Mouse (Mus musculus) thymus, postnatal 36 days (tissue): ENCODE data around the gene Tsga10ip.
A peak's percentile ranks its signal among the peaks of the same experiment; 100 is the strongest.
"Not testable (repeated sequence)": the region's sequence is repeated elsewhere in the genome, so short reads cannot be mapped to it uniquely, and the experiment has no call there.

ENCODE experiments used
- DNase-seq, 2 experiments: peaks; one replicate each; pipeline ENCODE4 v3.0.0; 2022; ENCODE audit warnings: mixed read lengths in 2 of 2

The Tsga10ip gene

DNA sequence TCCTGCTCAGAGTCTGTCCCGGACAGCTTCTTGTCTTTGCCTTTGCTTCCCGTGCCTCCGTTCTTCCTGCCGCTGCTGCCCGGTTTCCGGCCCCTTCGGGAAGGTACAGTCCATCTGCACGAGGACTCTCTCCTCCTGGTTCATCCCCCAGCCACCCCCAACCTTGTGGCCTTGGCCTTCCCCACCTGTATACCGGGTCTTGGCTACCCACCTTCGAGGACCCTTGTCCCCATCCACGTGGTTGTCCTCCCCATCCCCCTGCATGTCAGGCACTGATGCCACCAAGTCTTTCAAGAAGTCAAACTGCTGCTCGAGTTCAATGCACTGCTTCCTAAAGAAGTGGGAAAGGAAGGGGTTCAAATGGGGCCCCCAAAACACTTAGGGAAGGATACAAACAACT, 21.2 kb upstream of the Tsga10ip start:
- peak in 1 of 2 experiments; percentile 48 for DNase-seq

- DNase-seq: peak in 1 of 2 experiments; percentile 32
These were observed 20.6 kb upstream of the Tsga10ip start for GRCm38 (mm10) chr19:5422895-5423443.

GRCm38 (mm10) chr19:5422267-5422666, 19.9 kb upstream of the Tsga10ip start:
- peak; percentile 22 to 37 for DNase-seq

- DNase-seq: peak in 1 of 2 experiments; percentile 27
These were observed 19.5 kb upstream of the Tsga10ip start for GRCm38 (mm10) chr19:5421784-5422183.

DNA sequence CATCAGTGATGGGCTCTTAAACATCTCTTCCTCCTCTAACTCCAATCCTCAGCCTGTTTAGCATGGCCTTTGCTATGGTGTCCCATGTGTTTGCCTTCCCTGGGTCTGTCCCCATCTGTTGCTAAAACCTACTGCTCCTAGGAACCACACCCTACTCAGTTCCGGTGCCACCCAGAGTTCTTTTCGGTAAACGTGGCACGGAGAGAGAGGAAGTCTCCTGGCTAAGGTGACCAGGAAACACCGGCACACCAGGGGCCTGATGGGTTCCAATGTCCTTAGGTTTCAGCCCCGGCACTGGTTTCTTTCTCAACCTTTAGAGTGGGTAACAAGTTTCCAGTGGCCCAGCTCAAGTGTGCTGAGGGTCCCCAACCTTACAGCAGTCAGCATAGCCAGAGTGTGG, 18.3 kb upstream of the Tsga10ip start:
- DNase-seq: no peak

DNA sequence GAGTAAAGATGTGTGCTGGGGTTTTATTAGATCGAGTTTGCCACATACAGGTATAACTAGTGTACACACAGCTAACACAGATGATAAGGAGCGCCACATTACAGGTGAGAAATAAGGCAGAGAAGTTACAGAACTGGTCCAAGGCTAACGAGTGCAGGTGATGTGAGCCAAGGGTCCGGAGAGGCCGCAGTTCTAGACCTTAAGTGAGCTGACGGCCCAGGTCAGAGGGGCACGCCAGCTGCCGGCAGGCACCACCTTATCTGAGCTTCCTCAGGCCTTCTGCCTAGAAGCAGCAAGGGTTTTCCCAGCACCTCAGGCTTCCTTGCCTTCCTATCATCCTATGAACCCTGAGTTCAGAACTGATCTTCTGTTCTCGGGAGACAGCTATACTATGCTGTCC, 17.3 kb upstream of the Tsga10ip start:
- DNase-seq: no peak

DNA sequence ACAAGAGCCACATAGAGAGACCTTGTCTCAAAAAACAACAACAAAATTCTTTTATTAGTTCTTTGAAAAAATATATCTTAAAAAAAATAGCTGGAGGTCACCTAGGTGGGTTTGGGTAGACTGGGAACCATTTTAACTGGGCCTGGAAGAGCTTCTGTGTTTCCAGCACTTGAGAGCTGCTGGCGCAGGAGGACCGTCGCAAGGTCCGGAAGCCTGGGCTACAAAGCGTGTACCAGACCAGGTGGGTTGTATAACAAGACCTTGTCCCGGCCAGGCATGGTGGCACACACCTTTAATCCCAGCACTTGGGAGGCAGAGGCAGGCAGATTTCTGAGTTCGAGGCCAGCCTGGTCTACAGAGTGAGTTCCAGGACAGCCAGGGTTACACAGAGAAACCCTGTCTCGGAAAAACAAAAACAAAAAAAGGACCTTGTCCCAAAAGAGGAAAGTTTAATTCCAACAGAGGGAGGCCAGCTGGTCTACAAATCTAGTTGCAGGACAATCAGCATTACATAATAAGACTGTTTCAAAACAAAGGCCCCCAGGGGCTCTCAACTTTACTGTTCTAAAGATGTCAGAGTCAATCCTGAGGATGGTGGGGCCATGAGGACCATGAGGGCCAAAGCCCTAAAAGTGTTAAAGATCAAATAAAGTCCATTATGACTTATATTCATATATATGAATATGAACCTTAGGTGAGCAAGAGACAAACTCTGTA, 16.6 kb upstream of the Tsga10ip start:
- no peak for DNase-seq

DNA sequence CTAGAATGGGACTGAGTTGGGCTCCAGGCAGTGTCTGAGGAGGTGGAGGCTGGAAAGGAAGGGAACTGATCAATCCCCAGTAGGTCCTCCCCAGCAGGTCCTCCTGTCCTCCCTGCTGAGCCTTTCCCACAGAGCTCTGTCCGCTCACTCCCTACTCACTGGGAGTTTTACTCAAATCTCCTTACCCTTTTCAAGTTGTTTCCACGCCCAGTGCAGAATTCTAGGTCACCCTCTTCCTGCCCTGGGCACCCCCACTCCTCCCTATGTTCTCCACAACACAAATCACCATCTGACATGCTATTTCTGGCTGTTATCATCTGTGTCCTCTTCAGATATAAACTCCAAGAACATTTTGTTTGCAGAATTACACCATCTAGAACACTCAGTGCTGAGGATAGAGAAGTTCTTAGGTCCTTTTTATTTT, 12.2 kb upstream of the Tsga10ip start:
- DNase-seq: no peak

DNA sequence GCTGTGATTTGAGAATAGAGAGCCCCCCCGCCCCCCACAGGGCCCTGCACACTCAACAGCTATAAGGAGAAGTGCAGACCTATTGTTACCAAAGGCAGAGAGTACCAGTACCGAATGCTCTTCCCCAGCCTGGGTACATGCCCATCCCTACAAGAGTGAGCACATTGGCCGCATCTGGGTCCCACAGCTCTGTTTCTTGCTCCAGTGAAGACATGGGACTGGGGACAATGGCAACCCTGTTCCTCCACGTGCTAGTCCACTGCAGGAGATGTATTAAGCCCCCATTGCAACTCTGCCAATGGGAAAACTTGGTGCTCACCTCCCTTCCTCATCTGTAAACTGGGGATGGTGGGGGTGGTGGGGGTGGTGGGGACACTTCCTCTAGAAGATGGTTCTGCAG, 11.5 kb upstream of the Tsga10ip start:
- DNase-seq: no peak

- DNase-seq: no peak
These were observed 9.6 kb upstream of the Tsga10ip start for GRCm38 (mm10) chr19:5411961-5412360.

DNA sequence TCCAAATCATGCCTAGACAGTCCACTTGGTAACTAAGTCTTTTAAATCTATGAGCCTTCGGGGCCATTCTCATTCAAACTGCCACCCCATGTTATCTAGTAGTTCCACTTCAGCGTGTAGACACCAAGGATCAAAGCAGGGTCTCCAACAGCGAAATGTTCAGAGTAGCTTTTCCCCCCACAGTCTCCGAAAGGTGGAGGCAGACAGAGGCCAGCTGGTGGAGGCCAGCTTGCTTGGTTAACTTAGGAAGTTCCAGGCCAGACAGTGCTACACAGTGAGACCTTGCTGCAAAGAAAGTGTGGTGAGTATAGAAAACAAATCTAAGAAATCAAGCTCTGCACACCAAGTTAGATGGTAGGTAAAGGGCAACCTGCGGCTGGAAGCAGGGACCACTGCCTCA, 8.3 kb upstream of the Tsga10ip start:
- no peak for DNase-seq

DNA sequence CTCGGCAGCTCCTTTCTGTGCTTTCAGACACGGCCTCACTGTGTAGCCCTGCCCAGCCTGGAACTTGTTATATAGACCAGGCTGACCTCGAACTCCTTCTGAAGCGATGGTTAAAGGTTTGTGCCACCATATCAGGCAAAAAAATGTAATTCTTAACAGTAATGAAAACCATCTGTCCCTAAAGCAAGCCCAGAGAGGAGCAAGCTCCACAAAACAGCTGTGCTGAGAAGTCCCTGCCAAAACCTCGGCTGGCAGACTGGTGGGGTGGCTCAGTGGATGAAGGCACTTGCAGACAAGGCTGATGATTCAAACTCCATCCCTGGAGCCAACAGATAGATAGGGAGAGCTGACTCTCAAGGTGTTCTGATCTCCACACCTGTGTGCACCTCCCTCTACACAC, 6.7 kb upstream of the Tsga10ip start:
- no peak for DNase-seq

DNA sequence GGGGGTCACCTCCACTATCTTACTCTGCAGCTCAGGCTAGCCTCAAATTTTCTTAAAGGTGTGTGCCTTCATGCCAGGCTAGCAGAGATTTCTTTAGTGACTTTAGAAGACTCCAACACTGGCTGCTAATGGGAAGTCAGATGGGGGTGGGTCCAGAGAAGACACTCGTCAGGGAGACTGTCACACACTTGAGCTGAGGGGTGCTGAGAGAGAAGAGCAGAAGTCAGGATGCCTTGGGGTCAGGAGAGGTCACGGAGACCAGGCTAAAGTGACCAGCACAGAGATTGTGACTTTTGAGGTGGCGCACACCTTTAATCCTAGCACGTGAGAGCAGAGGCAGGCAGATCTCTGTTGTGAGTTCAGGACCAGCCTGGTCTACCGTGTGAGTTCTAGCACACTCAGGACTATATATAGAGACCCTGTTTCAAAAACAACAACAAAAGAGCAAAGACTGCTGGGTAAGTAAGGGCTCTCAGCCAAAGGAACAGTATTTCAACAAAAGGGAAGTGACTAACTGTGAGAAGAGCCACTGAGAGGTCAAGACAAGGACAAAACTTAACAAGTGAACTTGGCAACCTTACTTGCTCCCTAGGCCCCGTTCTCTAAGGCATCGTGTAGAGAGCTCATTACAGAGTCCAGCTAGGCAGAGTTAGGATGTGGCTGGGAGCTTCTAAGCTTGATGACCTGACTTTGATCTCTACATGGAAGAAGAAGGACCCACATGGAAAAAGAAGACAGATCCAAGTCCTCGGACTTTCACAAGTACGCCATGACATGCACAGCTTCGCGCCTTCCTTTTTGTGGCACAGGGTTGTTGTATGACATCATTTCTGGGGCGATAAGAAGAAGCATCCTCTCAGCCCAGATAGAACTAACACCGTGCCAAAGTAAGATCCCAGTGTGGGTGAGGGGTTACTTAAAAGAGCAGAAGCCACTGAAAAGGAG, 6.0 kb upstream of the Tsga10ip start:
- DNase-seq: no peak

DNA sequence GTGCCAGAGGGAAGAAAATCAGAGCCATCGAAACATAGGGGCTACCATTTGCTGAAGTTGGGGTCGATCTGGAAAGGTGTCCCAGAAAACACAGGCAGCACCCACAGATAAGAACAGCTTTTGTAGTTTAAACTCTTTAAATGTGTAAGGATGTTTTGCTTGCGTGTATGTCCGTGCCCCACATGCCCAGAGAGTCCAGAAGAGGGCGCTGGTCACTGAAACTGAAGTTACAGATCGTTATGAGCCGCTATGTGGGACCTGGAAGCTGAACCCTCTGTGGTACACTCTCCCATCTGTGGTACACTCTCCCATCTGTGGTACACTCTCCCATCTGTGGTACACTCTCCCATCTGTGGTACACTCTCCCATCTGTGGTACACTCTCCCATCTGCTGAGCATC, 4.8 kb upstream of the Tsga10ip start:
- DNase-seq: peak; percentile 67 to 69

- peak; percentile 54 to 59 for DNase-seq
These were observed 4.3 kb upstream of the Tsga10ip start for GRCm38 (mm10) chr19:5406531-5407126.

DNA sequence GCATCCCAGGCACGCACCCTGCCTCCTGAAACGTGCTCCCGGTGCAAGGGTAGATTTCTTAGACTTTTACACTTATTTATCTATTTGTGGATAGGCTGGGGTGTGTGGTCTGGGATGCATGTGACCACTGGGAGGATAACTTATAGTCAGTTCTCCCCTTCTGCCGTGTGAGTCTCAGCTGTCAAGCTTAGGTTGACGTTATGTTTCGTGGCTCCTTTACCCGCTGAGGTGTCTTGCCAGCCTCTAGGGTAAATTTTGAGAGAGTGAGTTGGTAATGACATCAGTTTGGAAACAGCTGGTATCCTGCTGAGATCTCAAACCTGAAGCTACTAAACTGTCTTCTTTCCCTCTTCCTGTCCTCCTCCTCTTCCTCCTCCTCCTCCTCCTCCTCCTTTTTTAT, 3.6 kb upstream of the Tsga10ip start:
- DNase-seq: no peak

DNA sequence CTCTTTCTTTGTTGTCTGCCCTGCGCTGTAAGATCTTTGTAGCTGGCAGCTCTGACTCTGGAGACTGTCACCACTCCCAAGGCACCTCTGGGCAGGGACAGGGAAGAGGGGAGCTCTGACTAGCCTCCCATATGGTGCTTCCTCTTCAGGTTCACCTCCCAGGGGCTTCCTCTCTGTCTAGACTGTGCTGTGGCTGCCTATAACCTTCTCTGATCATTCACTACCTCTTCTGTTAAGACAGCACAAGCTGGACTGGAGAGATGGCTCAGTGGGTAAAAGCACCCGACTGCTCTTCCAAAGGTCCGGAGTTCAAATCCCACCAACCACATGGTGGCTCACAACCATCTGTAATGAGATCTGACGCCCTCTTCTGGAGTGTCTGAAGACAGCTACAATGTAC, 1.3 kb downstream of the Tsga10ip start:
- not testable (repeated sequence) for DNase-seq

GRCm38 (mm10) chr19:5395371-5395770, 7.0 kb downstream of the Tsga10ip start:
- DNase-seq: no peak

DNA sequence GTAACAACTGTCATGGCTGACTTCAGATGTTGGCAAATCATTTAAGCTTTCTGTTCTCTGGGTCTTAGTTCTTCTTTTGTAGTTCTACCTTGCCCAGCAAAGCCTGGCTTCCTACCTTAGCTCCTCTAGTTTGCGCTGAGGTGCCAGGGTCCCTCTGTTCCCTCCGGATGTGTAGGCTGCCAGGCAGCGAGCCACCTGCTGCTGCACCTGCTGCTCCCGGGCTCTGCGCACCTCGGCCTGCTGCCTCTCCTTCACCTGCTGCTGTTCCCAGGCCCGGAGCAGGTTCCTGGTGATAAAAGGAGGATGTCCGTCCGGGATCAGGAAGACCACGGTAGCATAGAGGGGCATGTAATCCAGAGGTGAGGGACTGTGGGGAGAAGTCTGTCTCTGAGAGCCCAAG, 8.2 kb downstream of the Tsga10ip start:
- no peak for DNase-seq

DNA sequence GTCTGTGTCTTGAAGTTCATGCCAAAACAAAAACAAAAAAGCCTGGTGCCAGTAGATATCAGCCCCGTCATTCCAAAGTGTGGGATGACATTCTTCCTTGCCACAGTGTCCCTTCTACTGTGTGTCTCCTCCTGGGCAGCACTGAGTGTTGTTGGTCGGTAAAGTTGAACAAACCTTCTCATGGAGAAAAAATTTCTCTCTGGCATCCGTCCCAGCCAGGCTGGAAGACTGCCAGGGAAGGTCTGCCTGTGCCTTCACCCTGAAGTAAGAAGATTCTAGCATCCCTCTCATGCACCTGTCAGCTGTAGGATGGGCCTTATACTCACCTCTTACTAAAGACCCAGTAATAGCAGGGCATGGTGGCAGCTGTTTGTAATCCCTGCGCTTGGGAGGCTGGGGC, 9.4 kb downstream of the Tsga10ip start:
- DNase-seq: no peak

- peak in 1 of 2 experiments; percentile 59 for DNase-seq
These were observed 11.9 kb downstream of the Tsga10ip start for GRCm38 (mm10) chr19:5390416-5390815.

- DNase-seq: peak; percentile 79 to 86
These were observed 12.7 kb downstream of the Tsga10ip start for GRCm38 (mm10) chr19:5389647-5390046.

GRCm38 (mm10) chr19:5388588-5389242, 13.6 kb downstream of the Tsga10ip start, which contains the start of gene Sart1:
Sart1 (minus strand) TSS chr19:5388703.
- peak; percentile 91 to 95 for DNase-seq
